Mouse (Mus musculus): ENCODE results near the gene Ghr.

The Ghr gene

GRCm38 (mm10) chr15:3388485-3388884 lies 194.8 kb downstream of the Ghr start:
- DNase-seq (ENCODE audit: low spot score in 2 of 2): no peak

- no peak for DNase-seq (ENCODE audit: low spot score in 2 of 2)
Measured at GRCm38 (mm10) chr15:3383788-3384187, 199.5 kb downstream of the Ghr start.

- no peak for DNase-seq (ENCODE audit: low spot score in 2 of 2)
Measured at GRCm38 (mm10) chr15:3381413-3381812, 201.9 kb downstream of the Ghr start.

DNA sequence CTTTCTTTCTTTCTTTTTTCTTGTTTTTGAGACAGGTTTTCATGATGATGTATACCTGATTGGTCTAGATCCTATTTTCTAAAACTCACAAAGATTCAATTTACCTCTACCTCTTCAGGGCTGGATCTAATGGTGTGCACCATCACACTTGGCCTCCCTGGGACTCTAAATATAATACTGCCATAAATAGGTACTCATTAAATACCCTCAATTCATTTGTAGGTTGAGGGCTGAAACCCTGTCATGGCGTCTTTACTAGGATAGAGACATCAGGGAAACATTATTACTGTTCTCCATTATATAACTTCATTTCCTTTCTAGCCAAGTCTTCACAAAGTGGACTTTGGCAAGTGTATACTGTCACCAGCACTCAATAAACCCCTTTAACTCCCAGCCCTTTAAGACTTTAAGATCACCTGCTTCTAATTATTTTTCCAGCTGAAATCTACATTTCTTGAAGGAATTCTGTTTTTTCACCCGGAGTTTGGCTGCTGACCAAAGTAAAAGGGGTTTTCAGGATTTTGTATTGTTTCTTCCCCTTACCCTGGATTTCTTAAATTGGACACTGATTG lies 214.9 kb downstream of the Ghr start:
- no peak for DNase-seq (ENCODE audit: low spot score in 2 of 2)

- DNase-seq (ENCODE audit: low spot score in 2 of 2): no peak
Measured at GRCm38 (mm10) chr15:3356073-3356766, 227.1 kb downstream of the Ghr start.

GRCm38 (mm10) chr15:3353696-3354095 lies 229.6 kb downstream of the Ghr start:
- no peak for DNase-seq (ENCODE audit: low spot score in 2 of 2)

GRCm38 (mm10) chr15:3349306-3350064 lies 233.8 kb downstream of the Ghr start:
- DNase-seq (ENCODE audit: low spot score in 2 of 2): no peak

DNA sequence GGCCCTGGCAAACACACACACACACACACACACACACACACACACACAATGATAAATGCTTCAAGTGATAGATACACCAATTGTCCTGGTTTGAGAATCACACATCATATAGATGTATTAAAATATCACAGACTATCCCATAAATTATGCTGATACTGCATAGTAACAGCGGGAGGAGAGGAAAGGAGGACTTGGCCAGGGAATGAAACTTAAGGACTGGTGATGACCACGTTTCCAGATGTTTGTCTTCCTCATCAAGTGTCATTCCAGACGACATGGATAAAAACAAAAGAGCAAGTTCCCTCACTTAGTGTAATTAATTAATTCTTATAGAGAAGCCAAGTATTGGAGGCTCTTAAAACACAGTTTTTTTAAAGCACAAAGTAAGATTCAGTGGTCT lies 236.6 kb downstream of the Ghr start:
- no peak for DNase-seq (ENCODE audit: low spot score in 2 of 2)

GRCm38 (mm10) chr15:3344555-3344954 lies 238.7 kb downstream of the Ghr start:
- DNase-seq (ENCODE audit: low spot score in 2 of 2): peak; percentile 38 to 39

GRCm38 (mm10) chr15:3341806-3342582 lies 241.3 kb downstream of the Ghr start:
- no peak for DNase-seq (ENCODE audit: low spot score in 2 of 2)

- DNase-seq (ENCODE audit: low spot score in 2 of 2): no peak
Measured at GRCm38 (mm10) chr15:3339847-3340246, 243.4 kb downstream of the Ghr start.

DNA sequence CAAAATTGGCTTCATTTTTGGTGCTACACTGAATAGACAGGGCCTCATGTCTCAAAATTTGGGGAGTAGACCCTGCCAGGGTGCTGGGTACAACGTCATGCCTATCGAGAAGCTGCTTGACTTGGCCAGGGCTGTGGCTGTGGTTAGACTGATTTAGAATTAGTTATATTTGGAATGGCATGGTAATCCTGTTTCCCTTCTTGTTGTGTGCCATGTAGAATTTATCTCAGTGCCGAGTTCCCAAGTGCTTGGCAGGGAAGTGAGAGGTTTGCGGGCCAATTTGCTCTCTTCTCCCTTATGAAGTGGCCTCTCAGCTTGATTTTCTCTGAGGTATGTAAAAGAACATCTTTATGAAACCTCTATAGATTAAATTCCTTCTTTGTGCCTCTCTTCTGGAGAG lies 250.8 kb downstream of the Ghr start:
- no peak for DNase-seq (ENCODE audit: low spot score in 2 of 2)

GRCm38 (mm10) chr15:3331813-3332212 lies 251.5 kb downstream of the Ghr start:
- DNase-seq (ENCODE audit: low spot score in 2 of 2): no peak

DNA sequence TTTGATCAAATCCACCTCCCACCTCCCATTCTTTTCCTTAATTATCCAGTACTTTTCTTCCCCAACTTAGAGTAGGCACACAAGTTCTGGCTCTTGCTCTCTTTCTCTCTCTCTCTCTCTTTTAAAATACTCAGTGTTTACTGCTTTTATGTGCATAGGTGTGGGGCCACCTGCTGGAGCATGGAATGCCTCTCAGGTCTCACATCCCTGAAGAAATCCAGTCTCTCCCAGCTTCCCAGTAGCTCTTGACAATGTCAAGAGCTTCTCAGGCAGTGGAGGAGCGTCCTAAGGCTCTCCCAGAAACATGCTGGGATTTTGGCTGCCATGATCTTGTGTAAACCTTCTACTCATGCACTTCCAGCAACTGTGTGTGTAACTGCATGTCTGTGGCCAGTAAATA lies 253.0 kb downstream of the Ghr start:
- no peak for DNase-seq (ENCODE audit: low spot score in 2 of 2)

- no peak for DNase-seq (ENCODE audit: low spot score in 2 of 2)
Measured at GRCm38 (mm10) chr15:3323041-3323440, 260.3 kb downstream of the Ghr start.

DNA sequence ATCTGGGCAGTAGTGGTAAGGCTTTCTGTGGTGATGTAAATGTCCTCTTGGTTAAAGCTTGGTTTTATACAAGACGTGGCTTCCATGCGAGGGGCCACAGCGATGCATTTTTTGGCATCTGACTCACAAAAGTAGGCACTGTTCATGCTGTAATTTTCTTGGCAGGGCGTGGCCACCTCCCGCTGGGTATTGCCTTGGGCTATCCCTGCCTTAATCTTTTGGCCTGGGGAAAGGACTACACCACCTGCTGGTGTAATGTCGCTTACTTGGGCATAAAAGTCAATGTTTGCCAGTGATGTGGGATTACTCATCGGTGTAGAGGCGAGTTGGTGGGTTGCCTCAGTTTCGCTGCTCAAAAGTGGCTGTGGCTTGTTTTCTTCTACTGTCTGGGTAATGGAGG lies 263.4 kb downstream of the Ghr start:
- DNase-seq (ENCODE audit: low spot score in 2 of 2): no peak

GRCm38 (mm10) chr15:3316617-3317016 lies 266.7 kb downstream of the Ghr start:
- no peak for DNase-seq (ENCODE audit: low spot score in 2 of 2)

- DNase-seq (ENCODE audit: low spot score in 2 of 2): peak in 1 of 2 experiments; percentile 11
Measured at GRCm38 (mm10) chr15:3312937-3313336, 270.4 kb downstream of the Ghr start.

DNA sequence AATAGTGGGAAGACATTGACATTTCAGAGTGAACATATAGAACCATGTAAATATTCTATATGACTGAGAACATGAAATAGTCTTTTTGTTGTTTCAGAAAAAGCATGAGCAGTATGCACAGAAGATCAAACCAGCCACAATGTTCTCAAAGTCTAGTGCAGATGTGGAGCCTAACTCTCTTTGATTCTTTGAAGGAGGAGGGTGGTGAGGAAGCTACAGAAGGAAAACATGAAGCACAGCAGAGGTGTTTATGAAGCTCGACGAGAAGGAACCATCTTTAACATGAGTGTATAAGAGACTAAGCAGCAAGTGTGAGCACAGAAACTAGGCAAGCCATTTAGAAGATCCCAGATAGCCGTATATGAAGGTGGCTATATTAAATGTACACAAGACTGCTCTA lies 273.4 kb downstream of the Ghr start:
- DNase-seq (ENCODE audit: low spot score in 2 of 2): no peak

- DNase-seq (ENCODE audit: low spot score in 2 of 2): no peak
Measured at GRCm38 (mm10) chr15:3303426-3303825, 279.9 kb downstream of the Ghr start, which contains the start of gene Ccdc152. Gene Ccdc152 (minus strand): TSS chr15:3303526.

DNA sequence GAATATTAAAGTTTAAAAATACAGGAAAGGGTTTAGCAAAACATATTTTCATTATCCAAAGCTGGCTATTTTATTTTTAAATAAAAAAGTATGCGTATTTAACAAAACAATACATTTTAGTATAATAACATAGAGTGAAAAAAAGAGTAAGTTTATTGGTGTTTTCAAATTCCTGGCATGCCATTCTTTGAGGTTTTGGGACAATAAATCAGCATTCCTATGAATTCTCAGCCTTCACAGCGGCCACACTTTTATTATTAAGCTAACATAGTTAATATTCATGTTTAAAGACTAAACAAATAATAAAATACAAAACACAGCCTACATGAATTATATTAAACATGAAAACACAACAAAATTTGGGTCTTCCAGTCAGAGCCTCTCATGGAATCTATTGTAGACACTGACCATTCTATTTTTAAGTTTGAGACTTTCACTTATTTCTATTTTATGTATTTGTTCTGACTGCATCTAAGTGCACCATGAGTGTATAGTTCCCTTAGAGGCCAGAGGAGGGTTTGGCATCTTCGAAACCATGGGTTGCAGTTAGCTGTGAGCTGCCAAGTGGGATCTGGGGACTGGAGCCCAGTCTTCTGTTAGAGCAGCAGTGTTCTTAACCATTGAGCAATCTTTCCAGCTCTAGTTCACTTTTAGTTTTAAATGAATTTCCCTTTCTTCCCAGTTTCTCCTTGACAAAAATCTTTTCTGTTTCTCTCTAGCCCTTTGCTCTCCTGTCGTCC lies 282.8 kb downstream of the Ghr start:
- DNase-seq (ENCODE audit: low spot score in 2 of 2): no peak
